Mouse (Mus musculus) CD4-positive, CD25-positive, alpha-beta regulatory T cell (primary cell): ENCODE results near the gene Ptges. TPM values are rescaled to one million over a fixed set of nuclear protein-coding genes. Genes with fewer than 3 reads are reported as not detected.

ENCODE experiments used
- polyA plus RNA-seq: library from polyadenylated mRNA; unstranded; fragments of 100-300 nt; shearing (Covaris generic); gene quantifications from one replicate; pipeline ENCODE4 v1.2.1, GENCODE M21; 2017

The Ptges gene
- not detected for polyA plus RNA-seq

DNA sequence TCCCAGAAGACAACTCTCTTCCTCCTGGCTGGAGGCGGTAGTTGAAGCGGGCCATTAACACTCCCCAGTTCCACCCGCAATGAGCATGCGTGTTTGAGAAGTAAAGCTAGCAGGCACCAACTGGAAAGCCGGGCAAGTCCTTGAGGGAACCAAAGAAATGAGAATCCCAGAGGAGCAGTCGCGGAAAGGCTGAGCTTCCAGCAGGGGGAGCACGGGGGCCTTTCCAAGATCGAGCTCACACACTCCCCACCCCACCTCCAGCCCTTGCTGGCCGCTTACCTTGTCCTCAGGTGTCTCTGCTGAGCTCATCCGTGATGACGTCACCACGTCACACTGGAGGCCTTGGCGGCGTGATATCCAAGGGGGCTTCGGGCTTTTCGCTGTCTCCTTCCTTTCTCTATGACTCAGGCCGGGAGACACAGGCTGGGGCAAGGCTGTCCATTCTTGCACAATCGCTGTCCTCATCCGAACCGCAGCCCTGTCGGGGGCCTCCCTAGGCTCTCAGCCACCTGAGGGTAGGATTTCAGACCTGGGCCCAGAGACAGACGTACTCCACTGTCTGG is at the start of gene Ptges:
Gene Ptges (minus strand): TSS at position 381 of the 563 bp plus-strand sequence.

DNA sequence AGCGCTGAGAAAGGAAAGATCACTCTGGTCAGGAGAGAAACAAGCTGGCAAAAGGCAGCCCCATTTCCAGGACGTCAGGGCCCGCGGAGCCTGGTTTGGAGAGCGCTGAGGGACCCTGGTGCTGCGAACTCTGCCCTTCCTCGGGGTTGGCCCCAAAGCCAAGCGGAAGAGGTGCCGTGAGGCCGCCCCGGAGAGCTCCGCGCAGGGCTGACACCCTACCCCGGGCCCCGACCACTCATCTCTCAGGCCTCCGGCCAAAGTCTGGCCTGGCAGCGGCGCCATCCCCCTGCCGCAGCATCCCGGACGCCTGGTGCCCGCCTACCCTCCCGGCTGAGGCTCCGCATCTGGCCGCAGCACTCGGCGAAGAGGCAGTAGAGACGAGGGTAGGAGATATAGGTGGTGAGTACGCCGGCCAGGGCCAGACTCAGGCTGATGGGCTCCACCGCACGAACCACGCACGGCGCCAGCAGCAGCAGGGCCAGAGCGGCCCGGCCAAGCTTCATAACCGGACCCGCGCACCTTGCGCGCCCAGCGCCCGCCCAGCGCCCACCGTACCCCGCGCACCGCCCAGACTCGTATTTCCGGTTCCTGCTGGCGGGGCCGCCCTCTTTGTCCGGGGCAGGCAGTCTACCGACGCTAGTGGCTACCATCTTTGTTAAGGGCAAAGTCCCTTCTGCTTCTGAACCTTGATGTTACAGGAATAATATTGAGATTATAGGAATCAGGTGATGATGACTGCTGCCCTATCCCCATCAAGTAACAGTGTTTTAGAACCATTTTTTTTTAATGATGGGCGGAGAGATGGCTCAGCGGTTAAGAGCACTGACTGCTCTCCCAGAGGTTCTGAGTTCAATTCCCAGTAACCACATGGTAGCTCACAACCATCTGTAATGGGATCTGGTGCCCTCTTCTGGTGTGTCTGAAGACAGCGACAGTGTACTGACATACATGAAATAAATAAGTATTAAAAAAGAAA is 38.0 kb upstream of the Ptges start, which contains the start of gene Tor1a:
Gene Tor1a (minus strand): TSS at position 582 of the 976 bp plus-strand sequence.

DNA sequence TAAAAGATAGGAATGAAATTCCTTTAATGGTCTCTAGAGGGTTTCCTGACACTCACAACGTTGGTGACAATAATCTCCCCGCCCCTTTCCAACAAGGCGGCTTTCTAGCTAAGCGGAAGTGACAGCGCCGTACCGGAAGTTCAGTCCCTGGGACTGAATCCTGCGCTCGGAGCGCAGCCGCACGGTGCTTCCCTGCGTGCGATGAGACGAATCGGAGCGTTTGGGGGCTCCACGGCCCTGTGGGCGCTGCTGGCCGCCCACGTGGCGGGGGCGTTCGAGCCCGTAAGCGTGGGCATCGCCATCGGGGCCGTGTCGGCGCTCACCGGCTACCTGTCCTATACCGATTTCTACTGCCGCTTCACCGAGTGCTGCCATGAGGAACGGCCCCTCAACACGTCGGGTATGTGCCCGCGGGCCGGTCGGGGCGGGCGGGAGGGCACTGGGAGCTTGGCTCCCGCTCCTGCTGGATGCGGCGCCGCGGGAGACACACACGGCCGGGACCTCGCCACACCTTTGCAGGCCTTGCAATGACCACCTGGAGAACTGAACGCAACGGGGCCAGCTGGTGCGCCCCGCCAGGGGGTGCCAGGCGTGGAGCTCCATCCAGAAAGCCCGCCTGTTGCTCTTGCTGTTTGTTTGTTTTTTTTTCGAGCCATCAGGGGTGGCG is 23.3 kb upstream of the Ptges start, which contains the start of gene Tor1b:
Gene Tor1b (plus strand): TSS at position 136 of the 667 bp plus-strand sequence.

Other genes with a start within 250 kb of the Ptges start
- 2.1 TPM for gene 1700001O22Rik, start 126.2 kb downstream of the Ptges start, polyA plus RNA-seq
- 32.3 TPM for gene Ntmt1, start 122.0 kb downstream of the Ptges start, polyA plus RNA-seq
- gene Asb6, start 99.5 kb downstream of the Ptges start, polyA plus RNA-seq, result 53.3 TPM
- not detected for gene Prrx2, start 94.9 kb downstream of the Ptges start, polyA plus RNA-seq
- 32.1 TPM for gene Tor1b, start 23.1 kb upstream of the Ptges start, polyA plus RNA-seq
- gene Tor1a, start 38.1 kb upstream of the Ptges start, polyA plus RNA-seq, result 89.6 TPM
- gene BC005624, start 52.3 kb upstream of the Ptges start, polyA plus RNA-seq, result 74.9 TPM
- gene Usp20, start 52.4 kb upstream of the Ptges start, polyA plus RNA-seq, result 24.6 TPM
- gene Fnbp1, start 212.1 kb upstream of the Ptges start, polyA plus RNA-seq, result 116 TPM
- gene Gpr107, start 222.5 kb upstream of the Ptges start, polyA plus RNA-seq, result 50.4 TPM